Mouse (Mus musculus) forebrain, embryonic 11.5 days (tissue): ENCODE results near the gene Gpa33. TPM values are rescaled to one million over a fixed set of nuclear protein-coding genes. Genes with fewer than 3 reads are reported as not detected.

Experiments
- ATAC-seq: fragments of 200-750 bp; cut with Nextera tagmentation; replicated peaks from 2 replicates; pipeline ENCODE4 v1.8.0; 2017; ENCODE audit warnings: moderate TSS enrichment; ENCODE audit not compliant: low FRiP score
- DNase-seq: peaks from one replicate; pipeline ENCODE4 v3.0.0-alpha.2; 2017; ENCODE audit warnings: low spot score
- H3K27ac ChIP-seq: fragments of 300-500 bp; sonication (generic); 2 replicates; pipeline ENCODE4 v1.5.1; 2014; ENCODE audit warnings: low read depth, low read length
- H3K27me3 ChIP-seq: fragments of 300-500 bp; sonication (generic); 2 replicates; pipeline ENCODE4 v1.6.1; 2014; ENCODE audit warnings: mild to moderate bottlenecking, low read length, mixed read lengths; ENCODE audit not compliant: control insufficient read depth, insufficient read depth
- H3K36me3 ChIP-seq: fragments of 300-500 bp; sonication (generic); 2 replicates; pipeline ENCODE4 v1.6.1; 2014; ENCODE audit warnings: mild to moderate bottlenecking, low read length, moderate library complexity, mixed read lengths; ENCODE audit not compliant: control insufficient read depth, insufficient read depth
- H3K4me1 ChIP-seq: fragments of 300-500 bp; sonication (generic); replicated peaks from 2 replicates; pipeline ENCODE4 v1.6.1; 2014; ENCODE audit warnings: low read length, mixed read lengths; ENCODE audit not compliant: control insufficient read depth, insufficient read depth
- H3K4me2 ChIP-seq: fragments of 300-500 bp; sonication (generic); 2 replicates; pipeline ENCODE4 v1.6.1; 2014; ENCODE audit warnings: low read depth, mild to moderate bottlenecking, low read length, moderate library complexity, mixed read lengths; ENCODE audit not compliant: severe bottlenecking
- H3K4me3 ChIP-seq: fragments of 300-500 bp; sonication (generic); 2 replicates; pipeline ENCODE4 v1.5.1; 2014; ENCODE audit warnings: low read depth, low read length
- H3K9ac ChIP-seq: fragments of 300-500 bp; sonication (generic); 2 replicates; pipeline ENCODE4 v1.6.1; 2014; ENCODE audit warnings: low read length
- H3K9me3 ChIP-seq: fragments of 300-500 bp; sonication (generic); 2 replicates; pipeline ENCODE4 v1.6.1; 2016; ENCODE audit warnings: low read length, mixed read lengths; ENCODE audit not compliant: control insufficient read depth
- WGBS: fragments of 180-500 bp; shearing (Covaris S2); extraction: QIAGEN DNeasy Blood & Tissue Kit; methylation state at CpG from one replicate; pipeline ENCODE4 v1.1.7; 2014; 5-methylcytosine and 5-hydroxymethylcytosine counted together
- polyA plus RNA-seq: library from polyadenylated mRNA; unstranded; fragments of >200 nt; fragmentation: Nextera tagmentation; extraction: Ambion mirVana; gene quantifications from 2 replicates; pipeline ENCODE4 v1.2.1, GENCODE M21; 2014

Gene Gpa33
- polyA plus RNA-seq, 1 experiment from 2014 or later: 0.12 TPM

- no peak overlapping the region for H3K27ac ChIP-seq
- H3K4me3 ChIP-seq: no peak overlapping the region
- WGBS: 83% methylated on average over 4 of the region's 4 CpGs
- H3K9ac ChIP-seq: no peak overlapping the region
- DNase-seq (no peak), ATAC-seq (no peak)
- no peaks in the 10 kb centered on the region for H3K4me1 ChIP-seq
- H3K9me3 ChIP-seq: no peaks in the 10 kb centered on the region
- no peaks in the 10 kb centered on the region for H3K27me3 ChIP-seq
- no peak overlapping the region for H3K4me2 ChIP-seq
- no peaks in the 10 kb centered on the region for H3K36me3 ChIP-seq
Observed at GRCm38 (mm10) chr1:166214181-166214580, 84.1 kb downstream of the Gpa33 start.

Other genes with a start within 250 kb of the Gpa33 start
- gene Pou2f1, start 127.6 kb upstream of the Gpa33 start, polyA plus RNA-seq: 32.3 and 35.0 TPM in 2 replicates
- gene Dusp27, start 2.3 kb upstream of the Gpa33 start, polyA plus RNA-seq: 1.8 and 2.2 TPM in 2 replicates
- not detected in 2 replicates for gene Mael, start 108.5 kb downstream of the Gpa33 start, polyA plus RNA-seq
- 10.8 and 10.9 TPM in 2 replicates for gene Ildr2, start 123.9 kb downstream of the Gpa33 start, polyA plus RNA-seq
- 64.0 and 70.1 TPM in 2 replicates for gene Tada1, start 248.9 kb downstream of the Gpa33 start, polyA plus RNA-seq